Mouse (Mus musculus) neural tube, embryonic 11.5 days (tissue): ENCODE measurements at regions not wholly inside any gene's neighbourhood (a gene's known extent, or its start where the extent isn't known, plus 50 kb on each side); places are given as distances from the start of the nearest gene placed in this dataset.

ENCODE experiments used
- ATAC-seq: fragments of 200-750 bp; cut with Nextera tagmentation; 2 replicates; pipeline ENCODE4 v1.8.0; 2017; ENCODE audit warnings: moderate number of reproducible peaks, mild to moderate bottlenecking, moderate TSS enrichment, moderate library complexity; ENCODE audit not compliant: insufficient read depth, low FRiP score, low TSS enrichment
- DNase-seq: peaks from one replicate; pipeline ENCODE4 v3.0.0-alpha.2; 2015; ENCODE audit warnings: low spot score
- H3K27ac ChIP-seq: fragments of 300-500 bp; sonication (generic); 2 replicates; pipeline ENCODE4 v1.5.1; 2014; ENCODE audit warnings: low read depth, mild to moderate bottlenecking, low read length
- H3K27me3 ChIP-seq: fragments of 300-500 bp; sonication (generic); 2 replicates; pipeline ENCODE4 v1.6.1; 2014; ENCODE audit warnings: mild to moderate bottlenecking, low read length, mixed read lengths; ENCODE audit not compliant: control insufficient read depth, insufficient read depth
- H3K36me3 ChIP-seq: fragments of 300-500 bp; sonication (generic); 2 replicates; pipeline ENCODE4 v1.6.1; 2014; ENCODE audit warnings: mild to moderate bottlenecking, low read length, moderate library complexity, mixed read lengths; ENCODE audit not compliant: control insufficient read depth, insufficient read depth
- H3K4me1 ChIP-seq: fragments of 300-500 bp; sonication (generic); 2 replicates; pipeline ENCODE4 v1.6.1; 2014; ENCODE audit warnings: low read length, mixed read lengths; ENCODE audit not compliant: control insufficient read depth, insufficient read depth
- H3K4me2 ChIP-seq: fragments of 300-500 bp; sonication (generic); 2 replicates; pipeline ENCODE4 v1.6.1; 2014; ENCODE audit warnings: low read depth, mild to moderate bottlenecking, moderate library complexity
- H3K4me3 ChIP-seq: fragments of 300-500 bp; sonication (generic); 2 replicates; pipeline ENCODE4 v1.5.1; 2014; ENCODE audit warnings: low read depth, low read length
- H3K9ac ChIP-seq: fragments of 300-500 bp; sonication (generic); 2 replicates; pipeline ENCODE4 v1.6.1; 2014; ENCODE audit warnings: mild to moderate bottlenecking, low read length
- H3K9me3 ChIP-seq: fragments of 300-500 bp; sonication (generic); 2 replicates; pipeline ENCODE4 v1.6.1; 2016; ENCODE audit warnings: low read length; ENCODE audit not compliant: control insufficient read depth
- WGBS: fragments of 180-500 bp; shearing (Covaris S2); extraction: QIAGEN DNeasy Blood & Tissue Kit; methylation state at CpG from one replicate; pipeline ENCODE4 v1.1.7; 2014; 5-methylcytosine and 5-hydroxymethylcytosine counted together

DNA sequence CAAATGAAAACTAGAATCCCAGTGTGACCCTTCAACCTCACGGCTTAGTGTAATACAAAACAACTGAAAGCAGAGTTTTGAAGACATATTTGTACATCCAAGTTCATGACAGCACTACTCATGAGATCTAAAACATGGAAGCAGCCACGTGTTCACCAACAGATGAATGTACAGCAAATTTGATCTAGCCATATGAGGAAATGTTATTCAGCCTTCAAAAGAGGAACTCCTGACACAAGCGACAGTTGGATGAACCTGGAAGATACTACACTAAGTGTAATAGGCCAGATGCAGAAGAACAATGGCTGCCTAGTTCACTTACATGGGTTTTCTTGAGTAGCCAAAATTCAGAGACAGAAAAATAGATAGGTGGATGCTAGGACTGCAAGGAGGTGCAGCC, 212.0 kb upstream of the Cdyl start:
- Histone ChIP-seq H3K36me3 (no peaks in the 10 kb centered on the region), H3K27me3 (no peaks in the 10 kb centered on the region), H3K4me1 (no peaks in the 10 kb centered on the region), H3K27ac (no peak overlapping the region), H3K9me3 (no peaks in the 10 kb centered on the region), H3K9ac (no peak overlapping the region), H3K4me2 (no peak overlapping the region), H3K4me3 (no peak overlapping the region)
- DNase-seq (no peak), ATAC-seq (no peak)
- WGBS = 85% methylated on average over 3 of the region's 3 CpGs

DNA sequence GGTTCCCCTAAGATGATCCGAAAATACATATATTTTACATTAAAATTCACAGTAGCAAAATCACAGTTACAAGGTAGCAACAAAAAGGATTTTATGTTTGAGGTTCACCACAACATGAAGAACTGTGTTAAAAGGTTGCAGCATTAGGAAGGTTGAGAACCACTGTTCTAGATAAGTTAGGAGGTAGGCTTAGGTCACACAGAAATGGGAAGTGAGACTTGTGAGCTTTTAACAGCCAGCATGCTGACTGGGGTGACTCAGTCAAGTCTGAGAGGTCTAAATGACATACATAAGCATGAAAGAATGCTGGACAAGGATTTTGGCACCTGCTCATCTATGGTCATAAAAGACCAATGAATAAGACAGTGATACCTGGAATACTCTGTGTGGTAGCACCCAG, 207.2 kb upstream of the Cdyl start:
- Histone ChIP-seq H3K9ac (no peak overlapping the region), H3K27ac (no peak overlapping the region), H3K27me3 (no peaks in the 10 kb centered on the region), H3K9me3 (no peaks in the 10 kb centered on the region), H3K36me3 (no peaks in the 10 kb centered on the region), H3K4me3 (no peak overlapping the region), H3K4me2 (no peak overlapping the region), H3K4me1 (no peaks in the 10 kb centered on the region)
- no peak for ATAC-seq
- 97% methylated on average over 1 of the region's 1 CpGs for WGBS
- DNase-seq = no peak

DNA sequence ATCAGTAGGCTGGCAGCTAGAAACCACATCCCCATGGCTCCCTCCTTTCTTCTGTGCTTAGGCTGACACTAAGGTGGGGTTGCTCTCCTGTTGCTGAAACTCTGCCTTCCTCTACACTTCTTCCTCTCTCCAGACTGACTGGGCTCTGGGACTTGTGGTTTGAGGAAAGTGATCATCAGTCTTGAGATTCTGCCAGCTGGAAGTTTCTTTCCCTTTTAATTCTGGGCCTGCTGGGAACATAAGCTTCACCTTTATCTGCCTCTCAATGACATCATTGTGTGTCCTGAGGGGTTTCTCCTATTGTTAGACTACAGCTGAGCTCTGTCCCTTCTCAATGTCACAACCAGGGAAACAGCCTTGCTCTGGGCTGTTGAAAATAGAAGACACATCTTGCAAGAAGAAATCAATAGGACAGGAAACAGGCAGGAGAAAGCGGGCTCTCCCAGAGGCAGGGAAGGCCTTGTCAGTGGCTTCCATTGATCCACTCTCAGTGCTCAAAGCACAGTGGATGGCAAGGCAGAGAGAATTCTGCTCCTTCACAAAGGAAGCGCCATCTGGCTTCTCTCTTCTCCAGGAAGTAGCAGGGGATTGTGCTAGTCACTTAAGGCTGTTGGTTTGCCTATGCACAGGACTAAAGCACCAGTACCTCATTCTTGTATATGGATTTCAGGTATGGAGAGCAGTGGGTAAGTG, 206.3 kb upstream of the Cdyl start:
- DNase-seq (no peak), ATAC-seq (no peak)
- Histone ChIP-seq H3K27me3 (no peaks in the 10 kb centered on the region), H3K4me2 (no peak overlapping the region), H3K27ac (no peak overlapping the region), H3K36me3 (no peaks in the 10 kb centered on the region), H3K9me3 (no peaks in the 10 kb centered on the region), H3K4me1 (no peaks in the 10 kb centered on the region), H3K4me3 (no peak overlapping the region), H3K9ac (no peak overlapping the region)
- WGBS = 84% methylated on average over 2 of the region's 2 CpGs

DNA sequence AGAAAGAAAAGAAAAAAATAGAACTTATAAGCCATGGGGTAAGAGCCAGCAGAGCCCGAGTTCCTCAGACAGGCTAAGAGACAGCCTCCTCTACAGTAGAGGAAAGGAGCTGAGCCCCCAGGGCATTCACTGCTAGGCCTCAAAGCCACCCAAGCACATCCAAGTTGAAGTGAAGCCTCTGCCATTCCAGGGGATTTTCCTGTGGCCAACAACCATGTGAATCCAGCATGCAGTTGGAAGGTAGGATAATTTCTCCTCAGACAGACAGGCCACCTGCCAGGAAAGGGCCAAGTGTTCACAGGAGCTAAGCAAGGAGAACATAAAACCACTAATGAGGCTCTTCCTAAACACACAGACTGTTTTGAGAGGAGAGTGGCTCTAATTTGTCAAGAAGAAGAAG, 199.6 kb upstream of the Cdyl start:
- 74% methylated on average over 1 of the region's 1 CpGs for WGBS

DNA sequence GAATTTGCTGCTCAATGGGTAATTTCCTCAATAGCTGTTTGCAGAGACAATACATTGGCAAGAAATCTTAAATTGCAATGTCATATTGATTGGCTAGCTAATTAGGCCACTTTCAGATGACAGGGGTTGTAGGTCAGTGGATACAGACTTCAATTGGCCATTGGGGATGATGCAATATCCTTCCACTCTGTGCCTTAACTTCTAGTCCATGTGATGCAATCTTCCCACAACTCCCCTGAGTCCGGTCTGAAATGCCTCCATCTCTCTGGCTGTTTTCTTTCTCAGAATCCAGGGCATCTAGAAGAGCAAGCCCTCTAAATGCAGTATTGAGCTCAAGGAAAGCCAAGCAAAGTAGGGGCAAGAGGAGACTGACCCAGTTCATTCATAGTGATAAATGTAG, 196.4 kb upstream of the Cdyl start:
- Histone ChIP-seq H3K4me2 (no peak overlapping the region), H3K9ac (no peak overlapping the region), H3K9me3 (no peaks in the 10 kb centered on the region), H3K4me3 (no peak overlapping the region), H3K4me1 (no peaks in the 10 kb centered on the region), H3K36me3 (no peaks in the 10 kb centered on the region), H3K27ac (no peak overlapping the region), H3K27me3 (no peaks in the 10 kb centered on the region)
- no peak for ATAC-seq
- 83% methylated on average over 1 of the region's 1 CpGs for WGBS
- DNase-seq = no peak

More for the DNA sequence above, 199.6 kb upstream of the Cdyl start:
- no peak overlapping the region for H3K27ac ChIP-seq
- no peak overlapping the region for H3K4me3 ChIP-seq
- H3K9ac ChIP-seq = no peak overlapping the region
- H3K36me3 ChIP-seq = no peaks in the 10 kb centered on the region
- no peaks in the 10 kb centered on the region for H3K4me1 ChIP-seq
- no peaks in the 10 kb centered on the region for H3K27me3 ChIP-seq
- DNase-seq (no peak), ATAC-seq (no peak)
- no peak overlapping the region for H3K4me2 ChIP-seq
- no peaks in the 10 kb centered on the region for H3K9me3 ChIP-seq

DNA sequence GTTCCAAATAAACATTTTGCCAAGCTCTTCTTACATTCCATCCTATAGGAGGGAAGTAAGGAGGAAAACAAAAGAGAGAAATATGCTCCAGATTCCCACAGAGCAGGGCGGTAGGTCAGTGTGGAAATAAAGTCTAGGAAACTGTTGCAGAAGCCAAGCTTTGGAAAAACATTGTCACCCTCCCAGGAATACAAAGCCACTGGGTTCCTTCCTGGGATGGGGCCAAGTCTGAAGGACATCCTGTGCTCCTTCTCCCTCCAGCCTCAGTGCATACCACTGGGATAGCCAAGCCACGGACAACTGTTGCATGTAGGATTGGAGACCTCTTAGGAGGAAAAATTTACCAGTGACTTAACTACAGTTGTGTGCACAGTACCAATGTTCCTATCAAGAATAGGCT, 195.8 kb upstream of the Cdyl start:
- Histone ChIP-seq H3K36me3 (no peaks in the 10 kb centered on the region), H3K27ac (no peak overlapping the region), H3K9me3 (no peaks in the 10 kb centered on the region), H3K27me3 (no peaks in the 10 kb centered on the region), H3K4me2 (no peak overlapping the region), H3K9ac (no peak overlapping the region), H3K4me1 (no peaks in the 10 kb centered on the region), H3K4me3 (no peak overlapping the region)
- WGBS = 78% methylated on average over 2 of the region's 2 CpGs
- DNase-seq = no peak
- ATAC-seq = no peak

DNA sequence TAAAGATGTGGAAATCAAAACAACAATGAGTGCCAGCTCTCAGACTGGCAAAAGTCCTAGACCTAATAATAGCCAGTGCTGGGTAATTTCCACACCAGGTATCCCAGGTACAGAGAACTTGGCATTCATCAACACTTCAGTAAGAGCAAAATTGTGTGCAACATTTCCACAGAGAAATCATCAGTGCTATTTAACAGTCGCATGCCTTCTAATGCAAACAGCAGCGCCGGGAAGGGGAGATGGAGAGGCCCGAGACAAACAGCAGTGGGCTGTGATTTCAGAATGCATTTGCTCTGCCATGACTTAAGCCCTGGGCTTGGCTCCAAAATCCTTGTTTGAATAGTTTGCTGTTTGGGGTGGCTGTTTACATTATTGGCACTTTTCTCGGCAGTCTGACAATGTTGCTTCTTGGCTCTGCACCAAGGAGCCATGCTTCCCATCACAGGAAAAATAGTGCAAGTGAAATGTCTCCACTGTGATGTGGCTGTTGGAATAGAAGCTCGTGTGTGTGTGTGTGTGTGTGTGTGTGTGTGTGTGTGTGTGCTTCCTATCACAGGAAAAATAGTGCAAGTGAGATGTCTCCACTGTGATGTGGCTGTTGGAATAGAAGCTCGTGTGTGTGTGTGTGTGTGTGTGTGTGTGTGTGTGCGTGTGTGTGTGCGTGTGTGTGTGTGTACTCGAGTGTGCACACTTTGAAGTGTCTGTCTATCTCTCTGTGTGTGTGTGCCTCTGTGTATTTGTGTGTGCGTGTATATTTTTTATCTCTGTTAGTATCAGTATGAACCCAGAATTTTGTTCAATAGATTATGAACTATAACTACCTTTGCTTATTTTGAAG, 190.1 kb upstream of the Cdyl start:
- H3K9ac ChIP-seq = no peak overlapping the region
- no peaks in the 10 kb centered on the region for H3K36me3 ChIP-seq
- H3K4me1 ChIP-seq = no peaks in the 10 kb centered on the region
- H3K27ac ChIP-seq = no peak overlapping the region
- DNase-seq (no peak), ATAC-seq (no peak)
- WGBS = 84% methylated on average over 11 of the region's 11 CpGs
- no peak overlapping the region for H3K4me3 ChIP-seq
- no peak overlapping the region for H3K4me2 ChIP-seq
- no peaks in the 10 kb centered on the region for H3K9me3 ChIP-seq
- no peaks in the 10 kb centered on the region for H3K27me3 ChIP-seq

DNA sequence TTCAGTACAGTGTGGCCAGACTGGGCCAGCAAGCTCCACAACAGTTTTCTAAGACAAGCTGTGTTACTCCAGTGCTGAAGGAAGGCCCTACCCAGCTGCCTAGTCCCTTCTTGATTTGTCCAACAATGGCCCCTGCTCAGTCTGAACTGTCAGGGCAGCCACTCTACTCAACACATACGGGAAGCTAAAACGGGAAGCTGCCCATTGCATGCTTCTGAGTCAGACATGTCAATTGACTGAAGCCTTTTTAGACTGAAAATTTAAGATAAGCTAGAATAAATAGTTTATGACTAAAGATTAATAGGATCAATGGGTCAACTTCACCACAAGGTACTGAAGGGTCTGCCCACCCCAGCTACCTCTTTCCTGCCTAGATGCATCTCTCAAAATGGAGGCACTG, 181.4 kb upstream of the Cdyl start:
- Histone ChIP-seq H3K9ac (no peak overlapping the region), H3K4me2 (no peak overlapping the region), H3K27ac (no peak overlapping the region), H3K27me3 (no peaks in the 10 kb centered on the region), H3K36me3 (no peaks in the 10 kb centered on the region), H3K9me3 (no peaks in the 10 kb centered on the region), H3K4me1 (no peaks in the 10 kb centered on the region), H3K4me3 (no peak overlapping the region)
- DNase-seq (no peak), ATAC-seq (no peak)
- 93% methylated on average over 2 of the region's 2 CpGs for WGBS

DNA sequence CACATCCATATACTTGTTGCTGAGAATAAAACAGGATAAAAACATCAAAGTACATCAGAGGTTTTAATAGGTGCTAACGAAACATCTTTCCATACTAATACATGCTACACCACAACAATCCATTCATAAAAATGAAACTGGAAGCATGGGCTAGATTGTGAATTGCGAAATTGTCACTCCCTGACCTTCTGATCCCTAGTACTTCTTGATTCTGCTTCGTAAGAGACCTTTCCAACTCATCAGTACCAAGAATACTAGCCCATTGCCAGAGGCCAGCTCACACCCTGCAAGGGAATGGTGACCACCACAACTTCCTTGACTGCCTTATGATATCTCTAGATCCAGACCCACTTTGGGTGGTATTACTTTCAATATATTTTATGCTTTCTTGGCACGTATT, 177.3 kb upstream of the Cdyl start:
- Histone ChIP-seq H3K36me3 (no peaks in the 10 kb centered on the region), H3K9me3 (no peaks in the 10 kb centered on the region), H3K4me3 (no peak overlapping the region), H3K27ac (no peak overlapping the region), H3K9ac (no peak overlapping the region), H3K4me2 (no peak overlapping the region), H3K4me1 (no peaks in the 10 kb centered on the region), H3K27me3 (no peaks in the 10 kb centered on the region)
- 88% methylated on average over 4 of the region's 4 CpGs for WGBS
- ATAC-seq (no peak), DNase-seq (no peak)
